Mouse (Mus musculus) T-helper 2 cell (primary cell): Measurements from ENCODE around the gene Clca3a1.
"Not testable (repeated sequence)": the region's sequence is repeated elsewhere in the genome, so short reads cannot be mapped to it uniquely, and the experiment has no call there.

Experiments used
- in situ Hi-C: fragments of 300-600 bp; cut with MboI, MseI; formaldehyde crosslinking; loops from one replicate; pipeline ENCODE4 v1.15.1; 2025; ENCODE audit warnings: high pct_unique_total_duplicates

Gene Clca3a1

DNA sequence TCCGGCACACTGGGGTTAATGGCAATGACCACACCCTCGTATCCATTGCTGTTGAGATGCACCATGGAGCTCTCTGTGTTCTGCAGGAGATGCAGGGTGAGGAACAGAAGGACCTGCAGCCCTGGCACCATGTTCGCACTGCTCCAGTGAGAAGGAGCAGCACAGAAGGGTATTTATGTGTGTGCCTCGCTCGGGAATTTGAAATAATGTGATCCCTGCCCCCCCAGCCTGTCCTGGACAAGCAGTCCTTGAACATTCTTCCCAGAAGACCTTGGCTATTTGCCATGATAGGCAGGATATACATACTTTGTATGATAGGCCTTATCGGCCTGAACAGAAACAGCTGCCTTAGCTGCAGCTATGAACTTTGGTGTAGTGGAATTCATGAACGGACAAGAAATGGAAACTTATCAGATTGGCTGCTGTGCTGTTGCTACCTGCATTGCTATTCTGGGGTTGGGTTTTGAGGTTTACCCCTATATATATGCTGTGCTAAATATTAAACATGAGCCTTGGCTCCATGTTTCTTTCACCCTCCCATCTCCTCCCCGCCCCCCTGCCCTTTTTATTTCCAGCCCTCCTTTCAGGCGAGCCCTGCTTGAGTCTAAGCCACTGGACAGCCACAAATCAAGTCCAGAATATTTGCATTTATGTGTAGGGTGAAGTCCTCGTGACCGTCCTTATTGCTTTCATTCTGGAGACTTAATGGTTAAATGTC, at the start of gene Clca3a1:
Clca3a1 (minus strand) TSS at position 386 of the 718 bp plus-strand sequence.
- in situ Hi-C loops, result no loop called here

DNA sequence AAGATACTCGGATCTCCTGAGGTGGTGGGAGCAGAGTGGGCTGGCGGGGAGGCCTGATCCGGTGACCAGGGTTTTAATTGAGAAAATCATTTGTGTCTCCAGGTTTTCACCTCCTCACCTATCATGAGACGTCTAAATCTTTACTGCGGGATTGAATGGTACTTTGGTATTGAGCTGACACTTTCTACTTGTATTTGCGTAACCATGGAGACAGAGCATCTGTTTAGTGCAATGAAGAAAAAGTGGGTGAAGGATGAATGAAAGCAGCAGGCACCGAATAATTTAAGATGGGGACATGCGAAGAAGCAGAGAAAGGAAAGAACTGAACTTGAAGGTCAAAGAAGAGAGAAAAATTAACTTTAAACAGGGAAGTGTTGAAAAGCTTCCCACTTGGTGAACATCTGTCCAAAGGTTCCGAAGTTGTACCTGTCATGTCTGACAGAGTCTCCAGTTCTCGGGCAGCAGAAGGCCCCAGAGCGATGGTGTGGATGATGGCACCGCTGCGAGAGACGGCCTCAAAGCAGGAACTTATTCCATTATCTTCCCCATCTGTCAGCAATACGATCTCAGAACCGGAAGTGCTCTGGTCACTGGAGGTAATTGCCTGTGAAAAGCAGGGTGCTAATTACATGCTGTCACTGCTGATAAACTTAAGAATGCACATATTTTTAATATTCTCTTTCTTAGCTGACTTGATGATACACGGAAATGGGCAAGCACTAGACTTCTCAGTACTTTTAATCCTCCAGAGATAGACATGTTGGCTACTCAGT, 47.6 kb upstream of the Clca3a1 start:
- in situ Hi-C loops, result loop anchor here (5.0 to 25.0 kb wide), 2 partner anchors 61 to 704 kb away; no protein-coding TSS in a partner anchor

DNA sequence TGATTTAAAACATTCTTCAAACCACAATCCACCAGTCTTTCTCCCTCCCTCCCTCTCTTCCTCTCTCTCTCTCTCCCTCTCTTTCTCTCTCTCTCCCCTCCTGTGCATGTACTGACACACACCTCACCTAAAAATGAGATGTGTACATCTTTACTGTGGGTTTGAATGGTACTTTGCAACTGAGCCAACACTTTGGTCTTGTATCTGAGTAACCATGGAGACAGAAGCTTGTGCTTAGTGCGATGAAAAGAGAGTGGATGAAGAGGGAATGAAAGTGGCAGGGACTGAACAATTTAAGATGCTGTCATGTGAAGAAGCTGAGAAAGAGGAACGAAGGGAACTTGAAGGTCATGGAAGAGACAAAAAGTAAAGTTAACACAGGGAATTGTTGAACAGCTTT, 45.8 kb upstream of the Clca3a1 start:
- in situ Hi-C loops, result loop anchor here (5.0 to 25.0 kb wide), 2 partner anchors 59 to 706 kb away; no protein-coding TSS in a partner anchor

DNA sequence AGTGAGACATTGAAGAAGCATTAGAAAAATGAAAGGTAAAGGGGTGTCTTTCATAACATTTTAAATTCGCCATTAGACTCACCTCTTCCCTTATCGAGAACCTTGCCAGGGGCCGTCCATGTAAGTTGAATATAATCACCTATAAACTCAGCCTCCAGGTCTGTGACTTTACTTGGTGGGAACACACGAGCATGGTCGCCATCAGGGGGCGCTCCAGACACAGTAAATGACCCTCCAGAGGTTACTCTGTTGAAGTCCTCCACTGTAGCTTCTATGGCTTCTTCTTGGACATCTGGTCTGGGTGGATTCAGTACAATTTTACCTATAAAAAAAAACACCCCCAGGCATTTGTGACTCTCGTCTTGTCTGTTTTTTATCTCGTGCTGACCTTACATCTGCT, 41.1 kb upstream of the Clca3a1 start:
- in situ Hi-C loops, result loop anchor here (25.0 kb wide), 1 partner anchor 710 kb away; no protein-coding TSS in a partner anchor

DNA sequence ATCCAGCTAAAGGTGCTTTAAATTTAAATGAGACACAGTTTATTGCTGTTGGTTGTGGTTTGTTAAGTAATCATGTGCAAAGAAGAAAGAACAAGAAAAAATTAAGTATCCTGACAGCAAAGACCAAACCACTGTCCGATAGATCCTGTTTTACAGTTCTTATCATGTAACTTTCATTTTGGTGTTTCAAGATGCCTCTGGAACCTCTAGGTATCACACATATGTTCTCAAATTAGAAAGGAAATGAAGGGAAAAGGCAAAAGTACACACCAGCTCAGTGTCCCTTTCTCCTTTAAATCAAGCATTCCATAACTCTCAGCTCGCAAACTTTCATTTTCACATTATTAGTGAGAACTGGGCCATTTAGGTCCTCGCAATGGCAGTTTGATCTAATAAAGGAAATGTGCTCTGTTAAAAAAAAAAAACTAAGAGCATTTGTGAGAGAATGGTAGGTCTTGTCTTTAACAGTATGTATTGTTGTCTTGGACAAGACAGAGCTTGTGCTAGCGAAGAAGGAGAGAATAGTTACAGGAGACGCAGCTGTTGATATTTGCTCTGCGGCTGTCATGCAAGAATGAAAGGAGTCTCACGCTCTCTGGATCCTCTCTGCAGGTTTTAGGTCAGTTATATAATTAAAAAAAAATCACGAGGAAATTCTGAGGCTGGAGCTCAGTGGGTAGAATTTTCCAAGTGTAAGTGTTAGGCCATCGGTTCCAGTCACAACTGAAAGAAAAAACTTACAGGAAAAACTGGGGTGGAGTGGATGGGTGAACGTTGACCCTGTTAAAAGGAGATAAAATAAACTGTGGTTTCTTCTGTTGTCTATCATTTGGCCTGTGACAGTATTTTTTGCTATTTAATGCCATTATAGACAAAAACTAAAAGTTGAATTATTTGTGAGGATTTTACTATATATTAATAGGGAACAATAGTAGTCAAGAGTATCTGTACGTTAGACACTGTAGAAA, 24.7 kb upstream of the Clca3a1 start:
- in situ Hi-C loops, result no loop called here

DNA sequence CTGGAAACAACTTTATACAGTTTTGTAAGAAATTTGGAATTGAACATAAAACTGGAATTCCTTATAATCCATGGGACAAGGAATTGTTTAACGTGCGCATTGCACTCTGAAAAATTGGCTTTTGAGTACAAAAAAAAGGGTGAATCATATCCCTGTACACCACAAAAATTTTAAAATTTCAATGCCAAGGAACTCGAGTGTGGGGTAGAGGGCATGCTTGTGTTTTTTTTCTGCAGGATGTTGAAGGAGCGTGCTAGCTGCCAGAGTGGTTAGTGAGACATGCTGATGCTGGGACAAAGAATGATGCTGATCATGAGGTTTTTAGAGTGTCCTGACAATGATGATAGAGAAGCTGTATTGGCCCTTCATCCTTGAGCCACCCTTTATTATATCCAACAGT, 4.4 kb upstream of the Clca3a1 start:
- in situ Hi-C loops, result no loop called here

DNA sequence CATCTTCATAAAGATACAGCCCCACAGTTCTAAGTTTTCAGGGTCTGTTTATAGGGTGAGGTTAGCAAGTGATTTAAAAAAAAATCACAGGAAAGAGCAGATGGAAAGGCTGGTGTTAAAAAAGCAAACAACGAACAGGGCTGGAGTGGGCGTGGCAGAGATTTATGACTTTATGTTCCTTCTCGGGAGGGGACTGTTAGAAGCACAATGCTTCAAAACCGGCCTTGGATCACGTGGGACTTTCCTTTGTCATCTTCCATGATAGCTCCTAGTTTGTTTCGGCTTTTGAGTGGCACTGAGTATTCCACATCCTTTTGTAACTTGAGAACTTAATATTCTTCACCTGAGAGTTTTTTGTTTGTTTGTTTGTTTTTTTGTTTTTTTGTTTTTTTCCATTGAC, 677 bp upstream of the Clca3a1 start:
- in situ Hi-C loops, result no loop called here

DNA sequence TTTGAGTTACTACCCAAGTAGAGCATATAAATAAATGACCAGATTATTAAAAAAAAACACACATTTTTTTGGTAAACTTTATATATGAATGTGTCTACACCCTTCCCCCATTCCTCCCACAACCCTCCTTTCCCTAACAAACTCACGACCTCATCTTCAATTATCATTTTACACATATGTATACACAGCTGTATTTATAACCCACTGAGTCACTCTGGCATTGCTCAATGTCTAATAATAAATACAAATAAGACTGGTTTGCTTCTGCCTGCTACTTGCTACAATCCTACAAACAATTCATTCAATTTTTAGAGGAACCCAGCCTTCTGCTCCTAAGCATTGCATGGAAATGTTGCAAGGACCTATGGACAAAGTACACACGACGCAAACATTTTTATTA, 1.1 kb downstream of the Clca3a1 start:
- in situ Hi-C loops, result no loop called here

DNA sequence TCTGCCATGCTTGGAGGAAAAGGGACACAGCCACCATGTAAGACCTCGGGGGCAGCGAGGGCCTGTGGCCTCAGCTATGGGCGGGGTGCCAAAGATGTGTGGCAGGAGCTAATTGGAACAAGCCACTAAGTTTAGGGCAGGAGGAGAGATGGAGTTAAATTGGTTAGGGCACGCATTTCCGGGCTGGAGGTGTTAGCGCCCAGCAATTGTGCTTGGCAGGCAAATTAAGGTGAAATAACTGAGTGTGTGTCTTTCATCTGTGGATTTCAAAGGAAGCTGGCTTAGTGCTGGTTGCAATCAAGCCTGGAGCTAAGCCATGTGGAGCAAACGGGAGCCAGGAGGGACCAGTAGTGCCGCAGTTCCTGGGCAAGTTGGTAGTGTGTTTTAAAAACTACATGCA, 4.7 kb downstream of the Clca3a1 start:
- in situ Hi-C loops, result not testable (repeated sequence)

DNA sequence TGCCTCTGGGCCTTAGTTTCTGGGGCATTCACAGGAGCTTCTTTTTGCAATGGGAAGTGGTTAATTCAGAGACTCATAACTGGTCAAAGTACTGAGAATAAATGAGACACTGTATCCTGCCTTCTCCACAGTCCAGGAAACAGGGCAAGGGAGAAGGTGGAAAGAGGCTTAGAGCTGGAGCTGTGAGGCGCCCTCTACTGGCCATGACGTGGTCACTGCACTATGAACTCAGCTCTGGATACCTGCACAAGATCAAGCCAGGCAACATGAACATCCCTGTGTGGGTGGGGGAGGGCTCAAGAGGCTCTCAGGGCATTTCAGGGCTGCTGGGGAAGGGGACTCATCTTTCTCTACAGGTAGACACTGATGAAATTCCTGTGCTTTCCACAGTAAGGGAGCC, 7.7 kb downstream of the Clca3a1 start:
- in situ Hi-C loops, result no loop called here

DNA sequence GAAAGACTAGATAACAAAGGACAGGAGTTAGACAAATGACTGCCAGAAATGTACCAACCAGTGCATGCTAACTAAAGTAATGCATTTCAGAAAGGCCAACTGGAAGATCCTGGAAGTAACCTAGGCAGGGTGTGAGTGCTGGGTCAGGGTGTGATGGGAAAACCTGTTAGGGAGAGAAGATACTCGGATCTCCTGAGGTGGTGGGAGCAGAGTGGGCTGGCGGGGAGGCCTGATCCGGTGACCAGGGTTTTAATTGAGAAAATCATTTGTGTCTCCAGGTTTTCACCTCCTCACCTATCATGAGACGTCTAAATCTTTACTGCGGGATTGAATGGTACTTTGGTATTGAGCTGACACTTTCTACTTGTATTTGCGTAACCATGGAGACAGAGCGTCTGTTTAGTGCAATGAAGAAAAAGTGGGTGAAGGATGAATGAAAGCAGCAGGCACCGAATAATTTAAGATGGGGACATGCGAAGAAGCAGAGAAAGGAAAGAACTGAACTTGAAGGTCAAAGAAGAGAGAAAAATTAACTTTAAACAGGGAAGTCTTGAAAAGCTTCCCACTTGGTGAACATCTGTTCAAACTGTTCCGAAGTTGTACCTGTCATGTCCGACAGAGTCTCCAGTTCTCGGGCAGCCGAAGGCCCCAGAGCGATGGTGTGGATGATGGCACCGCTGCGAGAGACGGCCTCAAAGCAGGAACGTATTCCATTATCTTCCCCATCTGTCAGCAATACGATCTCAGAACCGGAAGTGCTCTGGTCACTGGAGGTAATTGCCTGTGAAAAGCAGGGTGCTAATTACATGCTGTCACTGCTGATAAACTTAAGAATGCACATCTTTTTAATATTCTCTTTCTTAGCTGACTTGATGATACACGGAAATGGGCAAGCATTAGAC, 11.5 kb downstream of the Clca3a1 start:
- in situ Hi-C loops, result loop anchor here (5.0 kb wide), 1 partner anchor 58 kb away; no protein-coding TSS in a partner anchor

DNA sequence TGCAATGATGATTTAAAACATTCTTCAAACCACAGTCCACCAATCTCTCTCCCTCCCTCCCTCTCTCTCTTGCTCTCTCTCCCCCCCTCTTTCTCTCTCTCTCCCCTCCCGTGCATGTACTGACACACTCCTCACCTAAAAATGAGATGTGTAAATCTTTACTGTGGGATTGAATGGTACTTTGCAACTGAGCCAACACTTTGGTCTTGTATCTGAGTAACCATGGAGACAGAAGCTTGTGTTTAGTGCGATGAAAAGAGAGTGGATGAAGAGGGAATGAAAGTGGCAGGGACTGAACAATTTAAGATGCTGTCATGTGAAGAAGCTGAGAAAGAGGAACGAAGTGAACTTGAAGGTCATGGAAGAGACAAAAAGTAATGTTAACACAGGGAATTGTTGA, 13.1 kb downstream of the Clca3a1 start:
- in situ Hi-C loops, result loop anchor here (5.0 kb wide), 1 partner anchor 60 kb away; no protein-coding TSS in a partner anchor

DNA sequence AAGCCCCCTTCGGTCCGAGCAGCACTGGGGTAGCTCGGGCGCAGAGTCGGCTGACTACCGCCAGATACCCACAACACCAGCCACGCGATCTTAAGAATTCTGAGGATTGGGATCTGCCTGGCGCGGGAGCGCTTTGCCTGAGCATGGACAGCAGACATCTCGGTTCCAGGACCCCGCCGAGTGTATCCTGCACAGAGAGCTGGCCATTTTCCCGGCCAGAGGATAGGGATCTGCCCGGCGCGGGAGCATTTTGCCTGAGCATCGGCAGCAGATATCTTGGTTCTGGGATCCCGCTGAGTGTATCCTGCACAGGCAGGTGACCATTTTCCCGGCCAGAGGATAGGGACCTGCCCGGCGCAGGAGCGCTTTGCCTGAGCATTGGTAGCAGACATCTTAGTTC, 22.4 kb downstream of the Clca3a1 start:
- in situ Hi-C loops, result not testable (repeated sequence)

DNA sequence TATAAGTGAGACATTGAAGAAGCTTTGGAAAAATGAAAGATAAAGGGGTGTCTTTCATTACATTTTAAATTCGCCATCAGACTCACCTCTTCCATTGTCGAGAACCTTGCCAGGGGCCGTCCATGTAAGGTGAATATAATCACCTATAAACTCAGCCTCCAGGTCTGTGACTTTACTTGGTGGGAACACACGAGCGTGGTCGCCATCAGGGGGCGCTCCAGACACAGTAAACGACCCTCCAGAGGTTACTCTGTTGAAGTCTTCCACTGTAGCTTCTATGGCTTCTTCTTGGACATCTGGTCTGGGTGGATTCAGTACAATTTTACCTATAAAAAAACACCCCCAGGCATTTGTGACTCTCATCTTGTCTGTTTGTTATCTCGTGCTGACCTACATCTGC, 23.9 kb downstream of the Clca3a1 start:
- in situ Hi-C loops, result no loop called here

DNA sequence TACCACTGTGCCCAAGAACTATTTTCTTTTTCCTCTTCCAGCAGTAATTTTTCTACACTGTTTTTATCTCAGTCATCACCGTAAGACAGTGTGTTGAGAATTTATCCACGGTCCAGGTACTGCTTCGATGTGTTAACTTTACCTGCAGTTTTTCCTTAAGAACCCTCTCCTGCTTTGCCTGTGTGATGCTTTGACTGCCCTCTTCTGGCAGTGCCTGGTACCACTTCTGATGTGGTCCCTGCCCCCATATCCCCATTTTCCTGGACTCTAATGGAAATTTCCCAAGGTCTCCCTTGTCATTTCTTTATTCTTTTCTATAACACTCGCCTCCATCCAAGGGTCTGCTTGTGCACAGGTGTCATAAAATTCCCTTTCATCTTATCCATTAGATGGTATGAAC, 37.3 kb downstream of the Clca3a1 start:
- in situ Hi-C loops, result loop anchor here (25.0 kb wide), 1 partner anchor 261 kb away; no protein-coding TSS in a partner anchor

DNA sequence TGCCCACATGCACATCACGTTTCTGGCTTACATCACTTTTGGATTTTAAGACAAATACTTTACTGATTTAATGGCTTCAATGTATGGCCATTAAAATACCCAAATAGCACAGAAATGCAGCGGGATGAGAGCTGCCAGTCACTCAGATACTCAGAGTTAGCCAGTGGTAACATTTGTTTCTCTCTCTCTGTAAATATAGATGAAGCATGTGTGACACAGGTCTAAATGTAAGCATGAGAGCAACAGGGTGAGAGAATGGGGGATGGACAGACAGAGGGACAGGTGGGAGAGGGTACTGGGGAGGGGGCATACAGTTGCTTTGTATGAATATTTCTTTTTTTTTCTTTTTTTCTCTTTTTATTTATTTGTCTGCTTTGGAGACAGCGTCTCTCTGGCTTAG, 38.2 kb downstream of the Clca3a1 start:
- in situ Hi-C loops, result loop anchor here (25.0 kb wide), 1 partner anchor 260 kb away; no protein-coding TSS in a partner anchor

DNA sequence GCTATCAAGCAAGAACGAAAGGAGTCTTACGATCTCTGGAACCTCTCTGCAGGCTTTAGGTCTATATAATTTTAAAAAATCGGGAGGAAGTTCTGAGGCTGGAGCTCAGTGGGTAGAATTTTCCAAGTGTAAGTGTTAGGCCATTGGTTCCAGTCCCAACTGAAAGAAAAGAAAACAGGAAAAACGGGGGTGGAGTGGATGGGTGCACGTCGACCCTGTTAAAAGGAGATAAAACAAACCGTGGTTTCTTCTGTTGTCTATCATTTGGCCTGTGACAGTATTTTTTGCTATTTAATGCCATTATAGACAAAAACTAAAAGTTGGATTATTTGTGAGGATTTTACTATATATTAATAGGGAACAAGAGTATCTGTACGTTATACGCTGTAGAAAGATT, 38.9 kb downstream of the Clca3a1 start:
- in situ Hi-C loops, result loop anchor here (25.0 kb wide), 1 partner anchor 260 kb away; no protein-coding TSS in a partner anchor

DNA sequence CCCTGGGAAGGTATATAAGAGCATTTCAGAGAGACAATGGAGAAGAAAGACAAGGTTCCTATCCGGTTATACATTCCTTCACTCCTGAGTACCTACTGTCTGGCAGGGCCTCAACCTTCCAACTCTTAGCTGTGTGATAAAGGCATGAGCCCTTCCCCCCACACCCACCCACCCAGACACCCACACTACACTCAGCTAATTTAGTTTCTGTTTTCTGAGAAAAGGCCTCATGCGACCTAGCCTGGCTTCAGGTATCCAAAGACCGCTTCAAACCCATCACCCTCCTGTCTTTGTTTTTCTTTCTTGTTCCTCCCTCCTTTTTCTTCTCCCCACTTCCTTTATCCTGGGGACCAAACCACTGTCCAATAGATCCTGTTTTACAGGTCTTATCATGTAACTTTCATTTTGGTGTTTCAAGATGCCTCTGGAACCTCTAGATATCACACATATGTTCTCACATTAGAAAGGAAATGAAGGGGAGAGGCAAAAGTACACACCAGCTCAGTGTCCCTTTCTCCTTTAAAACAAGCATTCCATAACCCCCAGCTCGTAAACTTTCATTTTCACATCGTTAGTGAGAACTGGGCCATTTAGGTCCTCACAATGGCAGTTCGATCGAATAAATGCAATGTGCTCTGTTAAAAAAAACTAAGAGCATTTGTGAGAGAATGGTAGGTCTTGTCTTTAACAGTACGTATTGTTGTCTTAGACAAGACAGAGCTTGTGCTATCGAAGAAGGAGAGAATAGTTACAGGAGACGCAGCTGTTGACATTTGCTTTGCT, 39.5 kb downstream of the Clca3a1 start:
- in situ Hi-C loops, result loop anchor here (25.0 kb wide), 1 partner anchor 259 kb away; no protein-coding TSS in a partner anchor
